Mouse (Mus musculus) natural killer cell, adult 2 months (primary cell): ENCODE data around the gene Ccdc9b.
A peak's percentile ranks its signal among the peaks of the same experiment; 100 is the strongest.

Experiments used
- DNase-seq, 2 experiments: peaks; one replicate each; pipeline ENCODE4 v3.0.0; 2022; ENCODE audit warnings: low spot score in 2 of 2

Gene Ccdc9b

DNA sequence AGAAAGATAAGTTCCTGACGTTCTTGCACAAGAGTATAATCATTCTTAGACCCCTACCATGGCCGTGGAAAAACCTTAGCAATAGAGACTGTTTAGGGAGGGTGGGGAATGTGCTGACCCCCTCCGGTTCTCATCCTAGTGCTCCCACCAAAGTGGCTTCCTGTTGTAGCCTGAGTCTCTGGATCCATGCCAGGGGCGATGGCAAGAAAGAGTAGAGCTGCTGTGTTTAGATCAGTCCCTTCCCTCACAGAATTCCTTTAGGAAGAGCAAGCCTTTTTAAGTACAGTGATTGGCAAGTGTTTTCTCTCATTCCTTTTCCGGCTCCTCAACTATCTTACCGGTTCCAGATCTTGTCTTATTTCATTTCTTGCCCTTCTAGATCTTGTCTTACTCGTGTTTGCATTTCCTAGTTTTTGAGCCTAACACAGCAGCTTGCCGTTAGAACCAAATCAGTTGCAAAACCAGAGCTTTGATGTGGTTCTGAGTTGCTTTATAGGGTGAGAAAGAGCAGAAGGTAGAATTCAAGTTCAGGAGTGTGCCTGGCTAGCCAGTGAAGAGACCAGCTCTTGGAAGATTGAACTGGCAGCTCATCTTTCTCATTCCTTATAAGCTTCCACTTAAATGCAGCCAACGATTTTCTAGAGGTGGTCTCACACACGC is 15.0 kb downstream of the Ccdc9b start:
- peak in 1 of 2 experiments; percentile 32 for DNase-seq

DNA sequence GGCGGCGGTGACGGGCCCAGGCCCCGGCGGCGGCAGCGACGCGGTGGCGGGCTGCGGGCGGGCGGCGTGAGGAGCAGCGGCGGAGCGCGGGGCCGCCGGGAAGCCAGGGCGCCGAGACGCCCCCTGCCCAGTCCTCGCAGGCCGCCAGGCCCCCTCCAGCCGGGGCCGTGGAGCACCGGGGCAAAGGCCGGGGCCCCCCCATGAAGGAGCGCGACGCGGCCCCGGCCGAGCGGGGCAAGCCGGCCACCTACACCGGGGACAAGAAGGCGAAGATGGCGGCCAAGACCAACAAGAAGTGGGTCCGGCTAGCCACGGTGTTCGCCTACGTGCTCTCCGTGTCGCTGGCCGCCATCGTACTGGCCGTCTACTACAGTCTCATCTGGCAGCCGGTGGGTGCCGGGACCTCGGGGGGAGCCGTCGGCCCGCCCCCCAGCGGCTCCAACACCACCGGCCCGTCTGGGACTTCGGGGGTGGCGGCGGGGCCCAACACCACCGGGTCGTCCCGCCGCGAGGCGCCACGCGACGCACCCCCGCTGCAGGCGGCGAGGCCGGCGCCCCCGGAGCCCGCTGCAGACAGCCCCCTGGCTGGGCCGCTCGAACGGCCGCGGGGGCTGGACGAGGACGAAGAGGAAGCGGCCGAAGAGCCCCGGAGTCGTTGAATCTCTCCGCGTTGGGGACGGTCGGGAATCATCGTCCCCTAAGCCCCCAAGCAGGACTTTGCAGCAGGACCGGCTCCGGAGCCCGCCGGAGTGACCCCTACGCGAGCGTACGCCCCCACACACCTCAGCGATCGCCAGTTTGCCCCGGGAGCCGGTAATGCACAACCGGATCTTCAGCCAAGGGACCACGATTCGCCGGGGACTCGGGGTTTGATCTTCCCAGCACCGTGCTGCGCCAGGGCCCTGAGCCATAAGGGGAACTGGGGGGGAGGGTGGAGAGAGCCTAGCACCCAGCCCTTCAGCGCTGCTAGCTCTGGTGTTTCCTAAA is 16.3 kb downstream of the Ccdc9b start:
- DNase-seq = no peak

- DNase-seq = peak; percentile 66 to 81
Observed at GRCm38 (mm10) chr2:118745232-118745884, 17.1 kb downstream of the Ccdc9b start, which contains the start of gene Inafm2. TSS of gene Inafm2 (plus strand) at chr2:118745758.

GRCm38 (mm10) chr2:118744621-118745020 is 17.8 kb downstream of the Ccdc9b start:
- DNase-seq = no peak

GRCm38 (mm10) chr2:118743261-118743943 is 19.1 kb downstream of the Ccdc9b start:
- DNase-seq = peak; percentile 41 to 47

GRCm38 (mm10) chr2:118741183-118741582 is 21.3 kb downstream of the Ccdc9b start:
- DNase-seq = no peak

DNA sequence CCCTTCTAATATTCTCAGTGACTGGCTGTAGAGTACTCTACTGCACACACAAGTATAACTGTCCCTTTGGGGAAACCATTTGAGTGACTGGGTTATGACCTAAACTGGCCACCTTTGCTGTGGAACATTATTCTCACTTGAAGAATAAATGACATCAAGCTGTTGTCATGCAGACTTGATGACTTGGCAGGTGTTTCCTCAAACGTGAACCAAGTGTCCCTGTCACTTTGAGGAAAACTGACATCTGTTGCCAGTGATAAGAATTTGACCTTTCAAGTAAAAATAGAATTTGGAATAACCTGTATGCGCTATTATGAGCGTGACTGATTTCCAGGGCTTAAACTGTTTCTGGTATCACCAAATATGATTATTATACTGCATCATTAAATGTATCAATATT is 22.1 kb downstream of the Ccdc9b start:
- no peak for DNase-seq

- DNase-seq = no peak
Observed at GRCm38 (mm10) chr2:118733341-118733740, 29.1 kb downstream of the Ccdc9b start.

DNA sequence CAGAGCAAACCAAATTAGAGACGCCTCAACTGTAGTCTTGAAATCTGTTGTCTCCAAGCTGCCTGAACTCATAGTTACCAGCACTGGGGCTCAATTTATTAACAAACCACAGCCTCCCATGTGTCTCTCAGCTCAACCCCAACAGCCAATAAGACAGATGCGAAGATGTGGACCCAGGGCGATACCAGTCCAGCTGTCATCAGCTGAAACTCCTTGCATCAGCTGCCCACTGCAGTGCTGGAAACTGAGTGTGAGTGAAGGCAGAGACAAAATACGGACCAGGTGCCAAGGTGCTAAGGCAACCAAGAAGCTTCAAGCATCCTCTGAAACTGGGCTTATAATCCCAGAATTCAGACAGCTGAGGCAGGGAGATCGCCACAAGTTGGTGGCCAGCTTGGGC is 30.5 kb downstream of the Ccdc9b start:
- DNase-seq = no peak

GRCm38 (mm10) chr2:118730622-118730915 is 31.9 kb downstream of the Ccdc9b start:
- DNase-seq = peak; percentile 25 to 51

GRCm38 (mm10) chr2:118729816-118730621 is 32.4 kb downstream of the Ccdc9b start:
- no peak for DNase-seq

GRCm38 (mm10) chr2:118729194-118729593 is 33.3 kb downstream of the Ccdc9b start:
- DNase-seq = no peak

GRCm38 (mm10) chr2:118728337-118728736 is 34.1 kb downstream of the Ccdc9b start, which contains the start of gene Plcb2:
TSS of gene Plcb2 (minus strand) at chr2:118728438.
- peak; percentile 34 to 44 for DNase-seq

DNA sequence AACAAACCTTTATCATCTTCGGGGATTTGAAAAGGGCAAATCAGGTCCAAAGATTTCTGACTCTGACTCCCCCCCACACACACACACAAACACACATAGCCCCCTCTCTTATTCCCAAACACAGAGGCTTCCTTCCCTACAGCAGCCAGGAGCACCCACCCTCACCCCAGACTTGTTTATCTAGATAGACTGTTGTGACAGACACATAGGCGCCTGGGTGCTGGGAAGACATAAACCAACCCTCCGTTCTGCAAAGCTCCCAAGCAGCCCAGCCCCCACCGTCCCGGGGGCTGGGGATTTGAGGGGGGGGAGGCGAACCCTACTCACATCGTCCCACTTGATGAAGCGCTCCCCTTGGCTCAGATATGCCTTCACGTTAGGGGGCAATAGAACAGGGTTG is 34.5 kb downstream of the Ccdc9b start:
- no peak for DNase-seq

DNA sequence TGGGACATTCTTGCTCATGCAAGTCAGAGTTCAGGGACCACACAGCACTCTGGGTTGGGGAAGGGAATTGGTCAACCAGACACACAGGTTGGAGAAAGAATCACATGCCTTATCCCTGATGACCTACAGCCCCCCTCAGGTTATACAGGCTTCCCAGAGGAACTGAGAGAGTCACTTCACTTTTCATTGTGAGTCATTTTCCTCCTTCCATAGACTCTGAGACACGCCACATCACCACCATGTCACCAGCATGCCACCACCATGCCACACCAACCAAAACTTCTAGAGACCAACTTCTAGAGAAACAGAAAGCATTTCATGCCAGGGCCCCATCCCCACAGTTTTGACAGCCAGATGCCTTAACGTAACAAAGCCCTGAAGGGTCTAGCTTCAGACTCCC is 35.6 kb downstream of the Ccdc9b start:
- DNase-seq = no peak

- DNase-seq = no peak
Observed at GRCm38 (mm10) chr2:118725511-118725910, 37.0 kb downstream of the Ccdc9b start.

- DNase-seq = no peak
Observed at GRCm38 (mm10) chr2:118723693-118724486, 38.6 kb downstream of the Ccdc9b start.

- no peak for DNase-seq
Observed at GRCm38 (mm10) chr2:118716677-118717076, 45.8 kb downstream of the Ccdc9b start.

DNA sequence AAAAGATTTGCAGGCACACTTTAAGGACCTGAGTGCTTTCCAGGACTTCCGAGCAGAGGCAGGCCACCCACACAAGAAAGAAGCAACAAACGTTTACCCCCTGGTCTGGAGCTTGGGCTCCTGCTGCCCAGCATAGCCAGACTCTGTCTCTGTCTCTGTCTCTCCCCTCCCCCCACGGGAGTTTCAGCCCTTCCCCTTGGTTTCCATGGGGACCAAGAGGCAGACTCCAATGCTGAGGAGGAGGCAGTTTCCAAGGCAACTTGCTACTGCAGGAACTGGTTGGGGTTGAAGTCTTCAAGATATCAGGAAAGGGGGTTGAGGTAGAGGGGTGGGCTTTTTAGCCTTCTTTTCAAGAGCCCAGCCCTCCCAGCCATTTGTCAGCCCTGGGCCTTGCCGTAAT is 48.2 kb downstream of the Ccdc9b start:
- DNase-seq = no peak

DNA sequence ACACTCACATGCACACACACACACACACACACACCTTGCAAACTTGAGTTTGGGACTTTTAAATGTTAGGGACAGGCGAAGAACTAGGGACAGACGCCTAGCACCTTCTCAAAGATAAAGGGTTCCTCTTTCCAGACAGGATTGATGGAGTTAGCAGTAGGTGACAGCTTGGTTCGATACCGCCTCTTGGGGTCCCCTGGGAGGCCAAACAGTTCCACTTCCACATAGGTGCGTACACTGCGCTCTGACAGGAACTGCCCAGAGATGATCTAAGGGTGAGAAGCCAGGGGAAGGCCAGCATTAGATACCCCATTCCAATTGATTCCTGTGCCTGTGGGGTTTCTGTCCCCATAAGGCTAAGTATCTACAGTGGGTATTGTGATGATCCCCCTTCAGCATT is 48.8 kb downstream of the Ccdc9b start:
- DNase-seq = no peak
